Mouse (Mus musculus): ENCODE measurements around the gene Nbea. TPM values are rescaled to one million over a fixed set of nuclear protein-coding genes. Genes with fewer than 3 reads are reported as not detected.

Nbea gene
- polyA plus RNA-seq, 1 experiment from 2014 or later, result 0.59 TPM

- Histone ChIP-seq H3K36me3 (ENCODE audit: control insufficient read depth, insufficient read depth) (no peaks in the 10 kb centered on the region), H3K27ac (ENCODE audit: low read length) (no peak overlapping the region), H3K27me3 (ENCODE audit: control insufficient read depth, insufficient read depth, low read depth, low read length) (no peaks in the 10 kb centered on the region), H3K4me1 (ENCODE audit: control insufficient read depth, low read depth, low read length) (no peaks in the 10 kb centered on the region), H3K4me3 (ENCODE audit: low read depth, low read length) (no peak overlapping the region), H3K4me2 (ENCODE audit: low read depth, low read length) (no peak overlapping the region), H3K9me3 (replicated peaks; ENCODE audit: control insufficient read depth, low read length) (no peaks in the 10 kb centered on the region), H3K9ac (ENCODE audit: low read depth, low read length) (no peak overlapping the region)
- no peak for ATAC-seq (ENCODE audit: low read depth)
- WGBS (ENCODE audit: insufficient replicate concordance), result 35% methylated on average over 7 of the region's 7 CpGs
These were observed 389.5 kb downstream of the Nbea start for GRCm38 (mm10) chr3:55793842-55794575.

- WGBS (ENCODE audit: insufficient replicate concordance), result 64% methylated on average over 5 of the region's 5 CpGs
- no peak for ATAC-seq (ENCODE audit: low read depth)
- no peaks in the 10 kb centered on the region for H3K36me3 ChIP-seq (ENCODE audit: control insufficient read depth, insufficient read depth)
These were observed 391.2 kb downstream of the Nbea start for GRCm38 (mm10) chr3:55792251-55792650.

GRCm38 (mm10) chr3:55790609-55791008 is 392.9 kb downstream of the Nbea start:
- no peaks in the 10 kb centered on the region for H3K9me3 ChIP-seq (replicated peaks; ENCODE audit: control insufficient read depth, low read length)
- H3K27me3 ChIP-seq (ENCODE audit: control insufficient read depth, insufficient read depth, low read depth, low read length), result peaks cover 28% of the 10 kb centered on the region
- 41% methylated on average over 4 of the region's 4 CpGs for WGBS (ENCODE audit: insufficient replicate concordance)
- no peaks in the 10 kb centered on the region for H3K4me1 ChIP-seq (ENCODE audit: control insufficient read depth, low read depth, low read length)
- no peaks in the 10 kb centered on the region for H3K36me3 ChIP-seq (ENCODE audit: control insufficient read depth, insufficient read depth)
- H3K27ac ChIP-seq (ENCODE audit: low read length), result no peak overlapping the region
- no peak for ATAC-seq (ENCODE audit: low read depth)
- H3K4me3 ChIP-seq (ENCODE audit: low read depth, low read length), result no peak overlapping the region
- H3K4me2 ChIP-seq (ENCODE audit: low read depth, low read length), result no peak overlapping the region
- H3K9ac ChIP-seq (ENCODE audit: low read depth, low read length), result no peak overlapping the region

More at GRCm38 (mm10) chr3:55792251-55792650, 391.2 kb downstream of the Nbea start:
- Histone ChIP-seq H3K9me3 (replicated peaks; ENCODE audit: control insufficient read depth, low read length) (no peaks in the 10 kb centered on the region), H3K9ac (ENCODE audit: low read depth, low read length) (no peak overlapping the region), H3K4me3 (ENCODE audit: low read depth, low read length) (no peak overlapping the region), H3K27me3 (ENCODE audit: control insufficient read depth, insufficient read depth, low read depth, low read length) (peaks cover 13% of the 10 kb centered on the region), H3K4me1 (ENCODE audit: control insufficient read depth, low read depth, low read length) (no peaks in the 10 kb centered on the region), H3K27ac (ENCODE audit: low read length) (no peak overlapping the region), H3K4me2 (ENCODE audit: low read depth, low read length) (no peak overlapping the region)

GRCm38 (mm10) chr3:55789856-55790255 is 393.6 kb downstream of the Nbea start:
- Histone ChIP-seq H3K4me1 (ENCODE audit: control insufficient read depth, low read depth, low read length) (no peaks in the 10 kb centered on the region), H3K27ac (ENCODE audit: low read length) (no peak overlapping the region), H3K9me3 (replicated peaks; ENCODE audit: control insufficient read depth, low read length) (no peaks in the 10 kb centered on the region), H3K27me3 (ENCODE audit: control insufficient read depth, insufficient read depth, low read depth, low read length) (peaks cover 32% of the 10 kb centered on the region), H3K9ac (ENCODE audit: low read depth, low read length) (no peak overlapping the region), H3K4me2 (ENCODE audit: low read depth, low read length) (no peak overlapping the region), H3K36me3 (ENCODE audit: control insufficient read depth, insufficient read depth) (no peaks in the 10 kb centered on the region), H3K4me3 (ENCODE audit: low read depth, low read length) (no peak overlapping the region)
- WGBS (ENCODE audit: insufficient replicate concordance), result 46% methylated on average over 2 of the region's 2 CpGs
- ATAC-seq (ENCODE audit: low read depth), result no peak

- no peaks in the 10 kb centered on the region for H3K36me3 ChIP-seq (ENCODE audit: control insufficient read depth, insufficient read depth)
- H3K9ac ChIP-seq (ENCODE audit: low read depth, low read length), result no peak overlapping the region
- H3K27ac ChIP-seq (ENCODE audit: low read length), result no peak overlapping the region
- no peak for ATAC-seq (ENCODE audit: low read depth)
- no peaks in the 10 kb centered on the region for H3K4me1 ChIP-seq (ENCODE audit: control insufficient read depth, low read depth, low read length)
- H3K9me3 ChIP-seq (replicated peaks; ENCODE audit: control insufficient read depth, low read length), result no peaks in the 10 kb centered on the region
- WGBS (ENCODE audit: insufficient replicate concordance), result 54% methylated on average over 5 of the region's 5 CpGs
- peaks cover 38% of the 10 kb centered on the region for H3K27me3 ChIP-seq (ENCODE audit: control insufficient read depth, insufficient read depth, low read depth, low read length)
- no peak overlapping the region for H3K4me2 ChIP-seq (ENCODE audit: low read depth, low read length)
- H3K4me3 ChIP-seq (ENCODE audit: low read depth, low read length), result no peak overlapping the region
These were observed 394.8 kb downstream of the Nbea start for GRCm38 (mm10) chr3:55788621-55789201.

- no peak for ATAC-seq (ENCODE audit: low read depth)
- peaks cover 43% of the 10 kb centered on the region for H3K27me3 ChIP-seq (ENCODE audit: control insufficient read depth, insufficient read depth, low read depth, low read length)
- no peak overlapping the region for H3K9ac ChIP-seq (ENCODE audit: low read depth, low read length)
- peak overlapping the region; percentile 59 for H3K4me2 ChIP-seq (ENCODE audit: low read depth, low read length)
- no peak overlapping the region for H3K27ac ChIP-seq (ENCODE audit: low read length)
- no peaks in the 10 kb centered on the region for H3K36me3 ChIP-seq (ENCODE audit: control insufficient read depth, insufficient read depth)
- 15% methylated on average over 4 of the region's 4 CpGs for WGBS (ENCODE audit: insufficient replicate concordance)
- H3K4me3 ChIP-seq (ENCODE audit: low read depth, low read length), result peak overlapping the region; percentile 39
- peaks cover under 1% of the 10 kb centered on the region; the same call in 1 of the 2 replicates for H3K4me1 ChIP-seq (ENCODE audit: control insufficient read depth, low read depth, low read length)
- H3K9me3 ChIP-seq (replicated peaks; ENCODE audit: control insufficient read depth, low read length), result no peaks in the 10 kb centered on the region
These were observed 395.3 kb downstream of the Nbea start for GRCm38 (mm10) chr3:55788214-55788586.

GRCm38 (mm10) chr3:55787487-55788213 is 395.9 kb downstream of the Nbea start:
- Histone ChIP-seq H3K9ac (ENCODE audit: low read depth, low read length) (0 out of 2 replicates have a peak overlapping the region, but pooled peaks have one; percentile 20), H3K36me3 (ENCODE audit: control insufficient read depth, insufficient read depth) (no peaks in the 10 kb centered on the region), H3K4me1 (ENCODE audit: control insufficient read depth, low read depth, low read length) (peaks cover 2% of the 10 kb centered on the region; the same call in 1 of the 2 replicates), H3K27ac (ENCODE audit: low read length) (no peak overlapping the region), H3K9me3 (replicated peaks; ENCODE audit: control insufficient read depth, low read length) (no peaks in the 10 kb centered on the region), H3K27me3 (ENCODE audit: control insufficient read depth, insufficient read depth, low read depth, low read length) (peaks cover 49% of the 10 kb centered on the region), H3K4me3 (ENCODE audit: low read depth, low read length) (peak overlapping the region; percentile 39), H3K4me2 (ENCODE audit: low read depth, low read length) (peak overlapping the region; percentile 59)
- WGBS (ENCODE audit: insufficient replicate concordance), result under 1% methylated on average over 54 of the region's 54 CpGs
- no peak for ATAC-seq (ENCODE audit: low read depth)

GRCm38 (mm10) chr3:55786835-55787486 is 396.5 kb downstream of the Nbea start:
- 25% methylated on average over 17 of the region's 17 CpGs for WGBS (ENCODE audit: insufficient replicate concordance)
- H3K9ac ChIP-seq (ENCODE audit: low read depth, low read length), result no peak overlapping the region
- peaks cover 2% of the 10 kb centered on the region; the same call in 1 of the 2 replicates for H3K4me1 ChIP-seq (ENCODE audit: control insufficient read depth, low read depth, low read length)
- peak overlapping the region; percentile 59 for H3K4me2 ChIP-seq (ENCODE audit: low read depth, low read length)
- no peaks in the 10 kb centered on the region for H3K36me3 ChIP-seq (ENCODE audit: control insufficient read depth, insufficient read depth)
- no peak overlapping the region for H3K27ac ChIP-seq (ENCODE audit: low read length)
- H3K9me3 ChIP-seq (replicated peaks; ENCODE audit: control insufficient read depth, low read length), result no peaks in the 10 kb centered on the region
- H3K27me3 ChIP-seq (ENCODE audit: control insufficient read depth, insufficient read depth, low read depth, low read length), result peaks cover 55% of the 10 kb centered on the region
- peak overlapping the region; percentile 39 for H3K4me3 ChIP-seq (ENCODE audit: low read depth, low read length)
- no peak for ATAC-seq (ENCODE audit: low read depth)

Measured in liver, embryonic 16.5 days (tissue).